8 mouse cellular contexts compared by ENCODE assay signal in genomic region chrX:159751834-159752233, GRCm38 (mm10).
DNase-seq lines count a peak whose midpoint lies in the region; ATAC-seq and TF ChIP-seq lines count a peak whose summit lies in the region.

No protein-coding gene starts in this region.

- no peaks in the 10 kb centered on the region for H3K27me3 ChIP-seq in hindbrain, embryonic 11.5 days (ENCODE audit: control insufficient read depth, insufficient read depth, low read length)
- H3K27me3 ChIP-seq in hindbrain, embryonic 14.5 days (ENCODE audit: control insufficient read depth, insufficient read depth, low read length): no peaks in the 10 kb centered on the region; the same call in 1 of the 2 replicates
- H3K27me3 ChIP-seq in liver, embryonic 14.5 days (ENCODE audit: control insufficient read depth, insufficient read depth, low read length): no peaks in the 10 kb centered on the region
- no peaks in the 10 kb centered on the region for H3K27me3 ChIP-seq in stomach, postnatal 0 days (ENCODE audit: control insufficient read depth, insufficient read depth, low read length)
- H3K27me3 ChIP-seq in forebrain, embryonic 16.5 days (replicated peaks; ENCODE audit: control insufficient read depth, insufficient read depth, low read length): no peaks in the 10 kb centered on the region

- WGBS in hindbrain, embryonic 11.5 days: 92% methylated on average over 1 of the region's 1 CpGs
- WGBS in hindbrain, embryonic 14.5 days: 90% methylated on average over 1 of the region's 1 CpGs
- 75% methylated on average over 1 of the region's 1 CpGs for WGBS in liver, embryonic 14.5 days (ENCODE audit: insufficient replicate concordance)
- WGBS in stomach, postnatal 0 days: 56% methylated on average over 1 of the region's 1 CpGs
- WGBS in forebrain, embryonic 16.5 days: 86% methylated on average over 1 of the region's 1 CpGs

- no peak overlapping the region for H3K4me3 ChIP-seq in hindbrain, embryonic 11.5 days (ENCODE audit: low read depth, low read length)
- no peak overlapping the region for H3K4me3 ChIP-seq in hindbrain, embryonic 14.5 days (replicated peaks; ENCODE audit: low read length)
- H3K4me3 ChIP-seq in liver, embryonic 14.5 days (ENCODE audit: insufficient read depth in 1 of 2, low read depth in 2 of 2, low read length in 2 of 2): no peak overlapping the region
- H3K4me3 ChIP-seq in stomach, postnatal 0 days (ENCODE audit: low read depth, low read length): no peak overlapping the region
- H3K4me3 ChIP-seq in forebrain, embryonic 16.5 days (replicated peaks; ENCODE audit: low read length): no peak overlapping the region

- DNase-seq in hindbrain, embryonic 11.5 days (ENCODE audit: low spot score): peak; percentile 33
- DNase-seq in hindbrain, embryonic 14.5 days (ENCODE audit: low spot score): no peak
- DNase-seq in B cell, adult 2 months: peak; percentile 44 to 48
- peak; percentile 59 for DNase-seq in NIH3T3 (ENCODE audit: low read depth)
- peak; percentile 21 to 35 for DNase-seq in frontal cortex, postnatal 36 days (ENCODE audit: low spot score in 2 of 2)
- no peak for DNase-seq in liver, embryonic 14.5 days (ENCODE audit: low read depth in 3 of 3, low spot score in 3 of 3)
- peak; percentile 14 for DNase-seq in stomach, postnatal 0 days (ENCODE audit: low spot score)

- no peak overlapping the region for H3K4me2 ChIP-seq in hindbrain, embryonic 11.5 days (replicated peaks; ENCODE audit: low read depth, low read length)
- H3K4me2 ChIP-seq in hindbrain, embryonic 14.5 days (replicated peaks): no peak overlapping the region
- H3K4me2 ChIP-seq in liver, embryonic 14.5 days (ENCODE audit: low read depth): no peak overlapping the region
- no peak overlapping the region for H3K4me2 ChIP-seq in stomach, postnatal 0 days (replicated peaks; ENCODE audit: low read depth)
- H3K4me2 ChIP-seq in forebrain, embryonic 16.5 days (ENCODE audit: low read length): no peak overlapping the region

- TF ChIP-seq CTCF in liver, embryonic 14.5 days (IDR thresholded peaks at IDR 0.05; ENCODE audit: low read depth): peak; percentile 58
- peak; percentile 74 for TF ChIP-seq CTCF in stomach, postnatal 0 days (IDR thresholded peaks at IDR 0.05; ENCODE audit: low read depth)

- no peaks in the 10 kb centered on the region for H3K4me1 ChIP-seq in hindbrain, embryonic 11.5 days (replicated peaks; ENCODE audit: control insufficient read depth, insufficient read depth, low read length)
- H3K4me1 ChIP-seq in hindbrain, embryonic 14.5 days (replicated peaks; ENCODE audit: control insufficient read depth, insufficient read depth, low read length): no peaks in the 10 kb centered on the region
- H3K4me1 ChIP-seq in liver, embryonic 14.5 days (replicated peaks; ENCODE audit: control insufficient read depth in 2 of 2, insufficient read depth in 2 of 2, low read length in 1 of 2): peaks cover 3 to 4% of the 10 kb centered on the region in 2 experiments; a peak in 3 of 4 replicates
- H3K4me1 ChIP-seq in stomach, postnatal 0 days (replicated peaks; ENCODE audit: control insufficient read depth, insufficient read depth): no peaks in the 10 kb centered on the region
- H3K4me1 ChIP-seq in forebrain, embryonic 16.5 days (replicated peaks; ENCODE audit: control insufficient read depth, insufficient read depth, low read length): no peaks in the 10 kb centered on the region

- no peak overlapping the region for H3K27ac ChIP-seq in hindbrain, embryonic 11.5 days (ENCODE audit: low read depth, low read length)
- H3K27ac ChIP-seq in hindbrain, embryonic 14.5 days: no peak overlapping the region
- H3K27ac ChIP-seq in liver, embryonic 14.5 days: no peak overlapping the region
- H3K27ac ChIP-seq in stomach, postnatal 0 days (replicated peaks): no peak overlapping the region
- no peak overlapping the region for H3K27ac ChIP-seq in forebrain, embryonic 16.5 days (ENCODE audit: low read length)

- ATAC-seq in hindbrain, embryonic 11.5 days (ENCODE audit: low FRiP score): no peak
- ATAC-seq in hindbrain, embryonic 14.5 days (ENCODE audit: low FRiP score): no peak
- ATAC-seq in liver, embryonic 14.5 days (ENCODE audit: insufficient read depth): no peak
- ATAC-seq in stomach, postnatal 0 days (ENCODE audit: low FRiP score, low TSS enrichment): no peak
- ATAC-seq in forebrain, embryonic 16.5 days: no peak

- no peak overlapping the region for H3K9ac ChIP-seq in hindbrain, embryonic 11.5 days (ENCODE audit: low read depth, low read length)
- H3K9ac ChIP-seq in hindbrain, embryonic 14.5 days: no peak overlapping the region
- H3K9ac ChIP-seq in liver, embryonic 14.5 days (replicated peaks): no peak overlapping the region
- H3K9ac ChIP-seq in stomach, postnatal 0 days (ENCODE audit: low read length): no peak overlapping the region
- no peak overlapping the region for H3K9ac ChIP-seq in forebrain, embryonic 16.5 days (replicated peaks; ENCODE audit: low read depth, low read length)

- no peaks in the 10 kb centered on the region for H3K9me3 ChIP-seq in hindbrain, embryonic 11.5 days (ENCODE audit: control insufficient read depth, low read length)
- H3K9me3 ChIP-seq in hindbrain, embryonic 14.5 days (ENCODE audit: control insufficient read depth, low read length): no peaks in the 10 kb centered on the region
- H3K9me3 ChIP-seq in liver, embryonic 14.5 days (ENCODE audit: control insufficient read depth, low read length): no peaks in the 10 kb centered on the region
- no peaks in the 10 kb centered on the region for H3K9me3 ChIP-seq in stomach, postnatal 0 days (ENCODE audit: control insufficient read depth, low read length)
- no peaks in the 10 kb centered on the region for H3K9me3 ChIP-seq in forebrain, embryonic 16.5 days (ENCODE audit: control insufficient read depth, low read length)

- TF ChIP-seq EP300 in liver, embryonic 14.5 days (IDR thresholded peaks at IDR 0.05; ENCODE audit: low read depth): no peak
- TF ChIP-seq EP300 in stomach, postnatal 0 days (optimal IDR thresholded peaks at IDR 0.05): no peak

- H3K36me3 ChIP-seq in hindbrain, embryonic 11.5 days (ENCODE audit: control insufficient read depth, insufficient read depth, low read length): no peaks in the 10 kb centered on the region
- H3K36me3 ChIP-seq in hindbrain, embryonic 14.5 days (replicated peaks; ENCODE audit: control insufficient read depth, insufficient read depth): no peaks in the 10 kb centered on the region
- no peaks in the 10 kb centered on the region for H3K36me3 ChIP-seq in liver, embryonic 14.5 days (replicated peaks; ENCODE audit: control insufficient read depth, insufficient read depth, low read depth)
- no peaks in the 10 kb centered on the region for H3K36me3 ChIP-seq in stomach, postnatal 0 days (ENCODE audit: control insufficient read depth, insufficient read depth, low read length)
- no peaks in the 10 kb centered on the region for H3K36me3 ChIP-seq in forebrain, embryonic 16.5 days (ENCODE audit: control insufficient read depth, insufficient read depth)

Comparison
In these comparisons a context has a peak if more than half of its experiments do, and no peak if none do; other contexts are left out.
1. DNase-seq: peak in hindbrain, embryonic 11.5 days (single experiment), B cell, adult 2 months (2 of 2), NIH3T3 (single experiment), frontal cortex, postnatal 36 days (2 of 2) and stomach, postnatal 0 days (single experiment); none in hindbrain, embryonic 14.5 days (single experiment) and liver, embryonic 14.5 days (0 of 3).